Mouse (Mus musculus): ENCODE results near the gene B3gnt2.

The B3gnt2 gene

GRCm38 (mm10) chr11:22868582-22868981 lies 7.8 kb upstream of the B3gnt2 start:
- no peak for DNase-seq

GRCm38 (mm10) chr11:22867691-22868090 lies 6.9 kb upstream of the B3gnt2 start:
- no peak for DNase-seq

GRCm38 (mm10) chr11:22865635-22866246 lies 5.0 kb upstream of the B3gnt2 start:
- no peak for DNase-seq

- DNase-seq: peak in 1 of 2 experiments; percentile 67
Measured at GRCm38 (mm10) chr11:22864305-22865060, 3.7 kb upstream of the B3gnt2 start.

GRCm38 (mm10) chr11:22863581-22863980 lies 2.8 kb upstream of the B3gnt2 start:
- DNase-seq: no peak

GRCm38 (mm10) chr11:22861315-22861714 lies 554 bp upstream of the B3gnt2 start:
- DNase-seq: no peak

- peak; percentile 90 to 91 for DNase-seq
Measured at GRCm38 (mm10) chr11:22859633-22860334, 977 bp downstream of the B3gnt2 start.

- no peak for DNase-seq
Measured at GRCm38 (mm10) chr11:22859301-22859632, 1.5 kb downstream of the B3gnt2 start.

GRCm38 (mm10) chr11:22858441-22859300 lies 2.1 kb downstream of the B3gnt2 start:
- peak in 1 of 2 experiments; percentile 37 for DNase-seq

GRCm38 (mm10) chr11:22857705-22858440 lies 2.9 kb downstream of the B3gnt2 start:
- DNase-seq: peak; percentile 50 to 54

- DNase-seq: no peak
Measured at GRCm38 (mm10) chr11:22857106-22857704, 3.6 kb downstream of the B3gnt2 start.

- DNase-seq: no peak
Measured at GRCm38 (mm10) chr11:22856371-22856965, 4.3 kb downstream of the B3gnt2 start.

GRCm38 (mm10) chr11:22854571-22854970 lies 6.2 kb downstream of the B3gnt2 start:
- no peak for DNase-seq

GRCm38 (mm10) chr11:22853477-22854157 lies 7.1 kb downstream of the B3gnt2 start:
- DNase-seq: no peak

GRCm38 (mm10) chr11:22852510-22852909 lies 8.3 kb downstream of the B3gnt2 start:
- DNase-seq: no peak

GRCm38 (mm10) chr11:22851416-22851815 lies 9.3 kb downstream of the B3gnt2 start:
- DNase-seq: peak in 1 of 2 experiments; percentile 50

- DNase-seq: no peak
Measured at GRCm38 (mm10) chr11:22850077-22850476, 10.7 kb downstream of the B3gnt2 start.

GRCm38 (mm10) chr11:22848649-22849195 lies 12.0 kb downstream of the B3gnt2 start:
- no peak for DNase-seq

- DNase-seq: peak; percentile 46 to 77
Measured at GRCm38 (mm10) chr11:22847732-22848648, 12.8 kb downstream of the B3gnt2 start.

Data from lung, adult 18-20 months (tissue).